ENCODE assay signal across 10 mouse cellular contexts in the genomic region with DNA sequence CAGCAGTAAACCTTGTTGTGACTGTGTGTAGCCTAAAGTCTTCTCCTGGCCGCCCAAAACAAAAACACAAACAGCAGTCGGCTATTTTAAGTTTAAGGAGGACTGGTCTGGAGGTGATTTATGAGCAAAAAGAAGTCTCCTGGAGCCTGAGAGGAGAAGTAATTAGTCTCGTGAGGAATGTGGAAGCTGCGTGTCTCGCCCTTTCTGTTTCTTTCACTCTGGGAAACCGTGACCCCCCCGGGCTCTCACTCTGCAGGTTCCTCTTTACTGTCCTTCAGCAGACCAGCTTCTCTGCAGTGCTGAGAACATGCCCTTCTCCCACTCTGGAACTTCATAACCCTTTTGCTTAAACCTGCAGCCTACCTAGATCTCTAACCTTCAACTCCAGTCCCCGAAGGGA. TPM values are rescaled to one million over a fixed set of nuclear protein-coding genes. Genes with fewer than 3 reads are reported as not detected.
DNase-seq lines count a peak whose midpoint lies in the region; ATAC-seq and TF ChIP-seq lines count a peak whose summit lies in the region.
"Had no signal": no experiment of that assay in that cellular context is flagged by ENCODE, and none has a peak within 500 bp of the region (broad histone marks: within the 10 kb centered on the region; RNA-seq: fewer than 3 reads in every experiment).

No protein-coding gene starts in this region.

- TF ChIP-seq CTCF in kidney, postnatal 0 days (IDR thresholded peaks at IDR 0.05; ENCODE audit: low read depth), result no peak
- no peak for TF ChIP-seq CTCF in bone marrow, adult 2 months (IDR thresholded peaks at IDR 0.05; ENCODE audit: control insufficient read depth, insufficient read depth, low read length)
- TF ChIP-seq CTCF in liver, postnatal 0 days (IDR thresholded peaks at IDR 0.05; ENCODE audit: low read depth), result no peak
- no peak for TF ChIP-seq CTCF in cerebellum, adult 2 months (IDR thresholded peaks at IDR 0.05; ENCODE audit: borderline replicate concordance, insufficient read depth, low read depth, low read length)

- H3K27ac ChIP-seq in kidney, postnatal 0 days, result no peak overlapping the region
- peak overlapping the region; percentile 74 for H3K27ac ChIP-seq in bone marrow, adult 2 months (ENCODE audit: control insufficient read depth, insufficient read depth, low read depth, low read length, poor library complexity)
- H3K27ac ChIP-seq in liver, postnatal 0 days (ENCODE audit: low read depth), result peak overlapping the region; percentile 66; the same call in 1 of the 2 replicates
- H3K27ac ChIP-seq in cerebellum, adult 2 months (ENCODE audit: insufficient read depth, low read length), result no peak overlapping the region
- H3K27ac ChIP-seq: left cerebral cortex, adult 2 months had no signal

- H3K27me3 ChIP-seq in kidney, postnatal 0 days (ENCODE audit: insufficient read depth, low read length), result no peaks in the 10 kb centered on the region
- no peaks in the 10 kb centered on the region for H3K27me3 ChIP-seq in liver, postnatal 0 days (ENCODE audit: insufficient read depth, low read length)
- no peaks in the 10 kb centered on the region; the same call in 1 of the 2 replicates for H3K27me3 ChIP-seq in cerebellum, adult 2 months (ENCODE audit: control insufficient read depth, insufficient read depth, low read length)

- H3K9me3 ChIP-seq in kidney, postnatal 0 days (replicated peaks; ENCODE audit: low read length), result no peaks in the 10 kb centered on the region
- H3K9me3 ChIP-seq in liver, postnatal 0 days (ENCODE audit: low read length), result no peaks in the 10 kb centered on the region

- ATAC-seq in kidney, postnatal 0 days (replicated peaks; ENCODE audit: low FRiP score, low read depth), result no peak
- no peak for ATAC-seq in liver, postnatal 0 days

- H3K4me1 ChIP-seq in kidney, postnatal 0 days (replicated peaks; ENCODE audit: insufficient read depth, low read length), result peaks cover 3% of the 10 kb centered on the region; the same call in 1 of the 2 replicates
- H3K4me1 ChIP-seq in bone marrow, adult 2 months (ENCODE audit: control insufficient read depth, insufficient read depth, low read length), result peaks cover under 1% of the 10 kb centered on the region
- peaks cover 11% of the 10 kb centered on the region for H3K4me1 ChIP-seq in liver, postnatal 0 days (ENCODE audit: insufficient read depth)
- H3K4me1 ChIP-seq in cerebellum, adult 2 months (ENCODE audit: control insufficient read depth, insufficient read depth, low read length), result no peaks in the 10 kb centered on the region

- peak; percentile 82 for DNase-seq in kidney, postnatal 0 days (ENCODE audit: low spot score)
- no peak for DNase-seq in kidney, adult 18-20 months
- DNase-seq in A20 (ENCODE audit: low read depth, low spot score) (peak; percentile 64), adipocyte (ENCODE audit: low spot score) (no peak)
- peak; percentile 48 for DNase-seq in liver, postnatal 0 days
- no peak for DNase-seq in embryo, embryonic 10 days (ENCODE audit: low spot score)
- no peak for DNase-seq in cerebellum, adult 2 months
- DNase-seq: gastrocnemius, postnatal 10 days had no signal

- no peaks in the 10 kb centered on the region for H3K36me3 ChIP-seq in kidney, postnatal 0 days (ENCODE audit: insufficient read depth, low read length)
- H3K36me3 ChIP-seq in liver, postnatal 0 days (replicated peaks; ENCODE audit: insufficient read depth, low read length), result no peaks in the 10 kb centered on the region

- H3K4me3 ChIP-seq in kidney, postnatal 0 days (replicated peaks; ENCODE audit: low read depth, low read length), result no peak overlapping the region
- H3K4me3 ChIP-seq in bone marrow, adult 2 months (replicated peaks; ENCODE audit: control insufficient read depth, low read depth, low read length), result no peak overlapping the region
- H3K4me3 ChIP-seq in liver, postnatal 0 days (ENCODE audit: low read depth, low read length), result no peak overlapping the region
- H3K4me3 ChIP-seq in cerebellum, adult 2 months (replicated peaks; ENCODE audit: insufficient read depth, low read depth, low read length), result no peak overlapping the region
- H3K4me3 ChIP-seq: left cerebral cortex, adult 2 months had no signal

- 15% methylated on average over 8 of the region's 8 CpGs for WGBS in kidney, postnatal 0 days
- 12% methylated on average over 8 of the region's 8 CpGs for WGBS in bone marrow, adult 2 months
- WGBS in liver, postnatal 0 days (ENCODE audit: insufficient replicate concordance), result 45% methylated on average over 8 of the region's 8 CpGs
- WGBS in cerebellum, adult 2 months, result 89% methylated on average over 8 of the region's 8 CpGs

- no peak overlapping the region for H3K4me2 ChIP-seq in kidney, postnatal 0 days (ENCODE audit: low read length)
- H3K4me2 ChIP-seq in liver, postnatal 0 days (ENCODE audit: low read depth, low read length), result peak overlapping the region; percentile 18; the same call in 1 of the 2 replicates

- H3K9ac ChIP-seq in kidney, postnatal 0 days (ENCODE audit: low read depth, low read length), result no peak overlapping the region
- H3K9ac ChIP-seq in liver, postnatal 0 days (replicated peaks), result no peak overlapping the region

- no peak for TF ChIP-seq EP300 in liver, postnatal 0 days (IDR thresholded peaks at IDR 0.05; ENCODE audit: low read depth)

- no peak for TF ChIP-seq POLR2A in bone marrow, adult 2 months (IDR thresholded peaks at IDR 0.05; ENCODE audit: borderline replicate concordance, control insufficient read depth, low read depth, low read length)
- no peak for TF ChIP-seq POLR2A in cerebellum, adult 2 months (IDR thresholded peaks at IDR 0.05; ENCODE audit: borderline replicate concordance, insufficient read depth, low read length)

RNA-seq across cellular contexts. Expression of gene Ptp4a2, which starts 22.3 kb away (rescaled TPM):
- polyA plus RNA-seq in kidney, postnatal 0 days (2015; fragmentation: Nextera tagmentation; extraction: Ambion mirVana), result 383 and 402 TPM in 2 replicates
- polyA plus RNA-seq in bone marrow, adult 2 months (2011; ENCODE audit: insufficient read depth, insufficient read length, low replicate concordance, missing spikeins), result 70.4 and 92.1 TPM in 2 replicates
- polyA plus RNA-seq in liver, postnatal 0 days (2015; fragmentation: Nextera tagmentation; extraction: Ambion mirVana), result 198 and 205 TPM in 2 replicates
- 62.8 and 66.3 TPM in 2 replicates for polyA plus RNA-seq in cerebellum, adult 2 months (2012; rRNA removed)

RNA-seq across cellular contexts. Expression of gene Khdrbs1, which starts 46.6 kb away (rescaled TPM):
- polyA plus RNA-seq in kidney, postnatal 0 days (2015; fragmentation: Nextera tagmentation; extraction: Ambion mirVana), result 86.4 and 90.6 TPM in 2 replicates
- 33.6 and 40.4 TPM in 2 replicates for polyA plus RNA-seq in bone marrow, adult 2 months (2011; ENCODE audit: insufficient read depth, insufficient read length, low replicate concordance, missing spikeins)
- polyA plus RNA-seq in liver, postnatal 0 days (2015; fragmentation: Nextera tagmentation; extraction: Ambion mirVana), result 18.7 and 19.6 TPM in 2 replicates
- polyA plus RNA-seq in cerebellum, adult 2 months (2012; rRNA removed), result 42.0 and 42.5 TPM in 2 replicates

Comparison
In these comparisons a context has a peak if more than half of its experiments do, and no peak if none do; other contexts are left out.
1. DNase-seq: peak in kidney, postnatal 0 days (single experiment), A20 (single experiment) and liver, postnatal 0 days (single experiment); none in kidney, adult 18-20 months (single experiment), embryo, embryonic 10 days (single experiment), cerebellum, adult 2 months (0 of 2) and adipocyte (single experiment).
2. H3K27ac ChIP-seq: peak in bone marrow, adult 2 months (single experiment) and liver, postnatal 0 days (single experiment); none in kidney, postnatal 0 days (single experiment) and cerebellum, adult 2 months (single experiment).